Mouse (Mus musculus): ENCODE measurements around the gene Mtfr1l.
A peak's percentile ranks its signal among the peaks of the same experiment; 100 is the strongest.
"Not testable (repeated sequence)": the region's sequence is repeated elsewhere in the genome, so short reads cannot be mapped to it uniquely, and the experiment has no call there.

The Mtfr1l gene

DNA sequence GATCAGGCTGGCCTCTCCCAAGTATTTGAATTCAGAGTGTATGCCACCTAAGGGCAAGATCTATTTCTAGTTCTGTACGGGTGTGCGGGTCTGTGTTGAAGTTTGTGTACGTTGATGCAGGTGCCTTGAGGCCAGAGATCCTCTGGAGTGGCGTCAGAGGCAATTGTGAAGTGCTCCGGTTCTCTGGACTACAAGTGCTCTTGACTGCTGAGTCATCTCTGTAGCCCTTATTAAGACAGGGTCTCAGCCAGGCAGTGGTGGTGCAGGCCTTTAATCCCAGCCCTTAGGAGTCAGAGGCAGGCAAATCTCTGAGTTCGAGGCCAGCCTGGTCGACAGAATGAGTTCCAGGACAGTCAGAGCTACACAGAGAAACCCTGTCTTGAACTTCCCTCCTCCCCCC is 19.6 kb downstream of the Mtfr1l start:
- DNase-seq = no peak

DNA sequence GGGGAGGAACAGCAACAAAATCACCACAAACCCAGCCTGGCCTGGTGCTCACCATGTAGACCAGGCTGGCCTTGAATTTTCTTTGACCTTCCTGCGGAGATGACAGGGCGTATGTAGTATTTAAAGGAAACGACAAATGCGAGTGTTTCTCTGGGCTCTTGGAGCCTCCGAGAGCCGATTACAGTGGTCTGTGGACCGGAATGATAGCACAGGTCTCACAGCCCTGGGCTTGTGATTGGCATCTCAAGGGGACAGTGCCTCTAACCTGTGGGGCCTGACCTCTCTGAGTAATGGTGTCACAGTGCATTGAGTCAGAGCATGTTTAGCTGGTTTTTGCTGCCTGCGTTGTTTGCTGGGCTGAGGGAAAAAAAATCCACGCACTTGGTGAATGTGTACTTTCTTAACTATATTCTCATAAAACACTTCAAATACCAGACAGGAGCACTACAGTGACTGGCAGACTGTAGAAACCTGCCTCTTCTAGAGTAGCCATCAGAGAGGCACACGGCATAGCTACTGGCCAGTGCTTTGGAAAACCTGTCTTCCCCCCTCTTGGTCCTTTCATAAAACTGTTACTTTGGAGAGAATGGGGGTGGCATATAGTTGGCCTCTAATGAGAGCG is 20.8 kb downstream of the Mtfr1l start:
- no peak for DNase-seq

DNA sequence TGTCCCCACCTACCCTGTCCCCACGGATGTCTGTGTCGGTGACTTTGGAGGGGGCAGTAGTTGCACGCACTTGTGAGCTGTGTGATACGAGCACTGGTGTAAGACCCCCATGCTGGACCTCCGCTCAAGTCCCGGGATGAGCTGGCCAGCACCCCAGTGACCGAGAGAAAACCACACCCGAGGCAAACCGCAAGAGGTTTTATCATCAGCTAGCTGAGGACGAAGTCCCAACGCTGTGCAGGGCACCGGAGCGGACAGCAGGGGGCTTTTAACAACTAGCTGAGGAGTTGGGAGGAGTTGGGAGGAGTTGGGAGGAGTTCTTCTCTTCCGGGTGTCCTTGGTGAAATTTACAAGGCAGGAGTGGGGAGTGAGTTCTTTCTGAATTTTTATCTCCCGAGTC is 22.4 kb downstream of the Mtfr1l start:
- DNase-seq = peak in 1 of 2 experiments; percentile 57

DNA sequence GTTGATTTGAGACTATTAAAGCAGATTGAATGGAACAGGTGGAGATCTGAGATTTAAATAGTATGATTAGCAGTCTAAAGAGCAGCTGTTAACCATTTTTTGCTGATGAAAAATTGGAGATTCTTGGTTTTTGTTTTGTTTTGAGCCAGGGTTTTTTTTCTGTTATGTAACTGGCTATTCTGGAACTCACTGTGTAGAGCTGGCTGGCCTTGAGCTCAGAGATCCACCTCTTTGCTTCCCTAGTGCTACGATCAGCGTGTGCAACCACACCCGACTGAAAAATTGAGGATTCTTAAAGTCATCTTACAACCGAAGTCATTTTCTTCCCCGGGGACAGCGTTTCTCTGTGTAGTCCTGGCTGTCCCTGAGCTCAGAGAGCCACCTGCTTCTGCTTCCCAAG is 23.5 kb downstream of the Mtfr1l start:
- no peak for DNase-seq

DNA sequence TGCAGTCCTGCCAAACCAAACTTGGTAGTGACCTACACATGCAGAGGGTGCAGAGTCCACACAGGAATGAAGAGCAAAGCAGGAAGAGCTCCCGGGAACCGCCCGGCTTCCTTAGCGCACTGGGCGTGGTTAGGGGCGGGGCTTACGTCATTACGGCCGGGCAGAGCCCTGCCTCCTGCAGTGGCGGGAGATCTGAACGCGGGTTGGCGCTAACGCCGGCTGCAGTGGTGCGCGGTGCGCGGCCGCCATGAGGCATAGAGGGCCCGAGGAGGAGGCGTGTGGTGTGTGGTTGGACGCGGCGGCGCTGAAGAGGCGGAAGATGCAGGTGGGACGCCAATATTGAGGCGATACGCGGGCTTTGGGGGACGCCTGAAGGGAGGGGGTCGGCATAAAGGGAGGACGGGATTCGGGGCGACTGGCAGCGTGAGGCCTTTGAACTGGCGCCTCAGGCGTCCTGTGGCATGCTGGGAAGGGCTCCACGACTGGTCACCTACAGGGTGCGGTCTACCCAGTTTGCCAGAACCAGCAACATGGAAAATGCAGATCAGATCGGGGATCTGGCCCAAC is 24.3 kb downstream of the Mtfr1l start, which contains the start of gene Aunip:
Aunip (plus strand) TSS at position 155 of the 567 bp plus-strand sequence.
- DNase-seq = peak; percentile 98

DNA sequence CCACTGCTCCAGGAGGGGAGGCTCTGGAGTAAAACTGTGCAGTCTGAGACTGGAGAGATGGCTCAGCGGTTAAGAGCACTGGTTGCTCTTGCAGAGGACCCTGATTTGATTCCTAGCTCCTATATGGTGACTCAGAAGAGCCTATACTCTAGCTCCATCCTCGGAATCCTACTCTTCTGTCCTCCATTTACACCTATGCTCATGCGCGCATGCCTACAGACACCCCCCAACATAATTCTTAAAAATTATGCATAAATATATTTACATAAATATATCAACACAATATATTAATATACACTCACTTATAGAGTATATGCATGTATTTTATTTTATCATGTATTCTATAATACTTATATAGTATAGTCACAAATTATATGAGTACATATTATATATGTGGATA is 24.8 kb downstream of the Mtfr1l start:
- DNase-seq = no peak

DNA sequence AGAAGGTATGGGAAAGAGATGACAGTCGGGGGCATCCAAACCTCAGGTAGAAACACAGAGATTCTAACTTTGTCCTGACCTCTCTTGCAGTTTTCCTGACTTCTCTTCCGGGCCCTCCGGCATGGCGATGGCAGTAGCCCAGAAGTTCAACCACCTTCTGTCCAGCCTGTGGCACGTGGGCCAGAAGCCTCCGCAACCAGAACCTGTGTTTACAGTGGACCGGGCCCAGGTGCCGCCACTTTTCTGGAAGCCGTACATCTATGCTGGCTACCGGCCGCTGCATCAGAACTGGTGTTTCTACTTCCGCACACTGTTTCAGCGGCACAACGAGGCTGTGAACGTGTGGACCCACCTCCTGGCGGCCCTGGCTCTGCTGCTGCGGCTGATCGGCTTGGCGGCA is 28.5 kb downstream of the Mtfr1l start:
- DNase-seq = no peak

DNA sequence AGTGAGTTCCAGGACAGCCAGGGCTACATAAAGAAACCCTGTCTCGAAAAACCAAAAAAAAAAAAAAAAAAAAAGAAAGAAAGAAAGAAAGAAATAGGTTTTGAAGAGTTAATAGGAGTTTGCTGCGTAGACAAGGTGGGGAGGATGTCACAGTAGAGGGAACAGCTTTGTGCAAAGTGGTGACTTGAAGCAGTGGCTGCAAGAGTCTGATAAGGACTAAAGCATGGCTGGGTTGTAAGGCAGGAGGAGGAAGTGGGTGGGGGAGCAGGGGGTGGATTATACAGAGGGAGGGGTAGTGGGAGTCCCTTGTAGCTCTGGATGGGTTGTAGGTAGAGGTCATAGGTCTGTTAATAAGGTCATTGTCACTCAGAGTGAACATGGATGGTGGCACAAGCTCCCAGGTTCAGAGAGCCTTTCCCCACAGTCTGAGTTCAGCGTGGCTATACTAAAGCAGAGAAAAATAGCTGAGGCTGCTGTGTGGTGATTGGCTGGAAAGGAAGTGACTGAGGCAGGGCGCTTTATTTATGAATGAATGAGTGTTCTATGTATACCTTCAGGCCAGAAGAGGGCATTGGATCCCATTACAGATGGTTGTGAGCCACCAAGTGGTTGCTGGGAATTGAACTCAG is 29.1 kb downstream of the Mtfr1l start:
- DNase-seq = no peak

DNA sequence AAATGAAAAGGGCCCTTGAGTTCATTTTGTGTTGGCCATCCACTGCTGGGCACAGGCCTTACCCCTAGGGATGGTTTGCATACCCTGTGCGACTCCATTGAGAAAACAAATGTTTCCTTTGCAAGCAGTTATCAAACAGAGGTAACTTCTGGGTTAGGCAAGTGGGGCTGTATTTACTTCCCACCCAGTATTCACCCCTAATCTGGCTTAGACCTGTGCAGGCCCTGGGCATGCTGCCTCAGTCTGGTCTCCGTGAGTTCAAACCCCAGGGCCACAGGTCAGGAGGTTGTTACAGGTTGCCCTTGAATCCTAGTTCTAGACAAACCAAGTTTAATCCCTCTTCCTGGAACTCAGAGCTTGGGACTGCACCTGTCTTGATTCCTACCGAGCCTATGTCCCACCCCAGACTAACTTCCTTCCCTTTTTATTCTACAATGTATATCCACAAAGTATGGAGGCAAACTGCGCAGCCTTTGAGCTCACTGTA is 29.8 kb downstream of the Mtfr1l start:
- no peak for DNase-seq

DNA sequence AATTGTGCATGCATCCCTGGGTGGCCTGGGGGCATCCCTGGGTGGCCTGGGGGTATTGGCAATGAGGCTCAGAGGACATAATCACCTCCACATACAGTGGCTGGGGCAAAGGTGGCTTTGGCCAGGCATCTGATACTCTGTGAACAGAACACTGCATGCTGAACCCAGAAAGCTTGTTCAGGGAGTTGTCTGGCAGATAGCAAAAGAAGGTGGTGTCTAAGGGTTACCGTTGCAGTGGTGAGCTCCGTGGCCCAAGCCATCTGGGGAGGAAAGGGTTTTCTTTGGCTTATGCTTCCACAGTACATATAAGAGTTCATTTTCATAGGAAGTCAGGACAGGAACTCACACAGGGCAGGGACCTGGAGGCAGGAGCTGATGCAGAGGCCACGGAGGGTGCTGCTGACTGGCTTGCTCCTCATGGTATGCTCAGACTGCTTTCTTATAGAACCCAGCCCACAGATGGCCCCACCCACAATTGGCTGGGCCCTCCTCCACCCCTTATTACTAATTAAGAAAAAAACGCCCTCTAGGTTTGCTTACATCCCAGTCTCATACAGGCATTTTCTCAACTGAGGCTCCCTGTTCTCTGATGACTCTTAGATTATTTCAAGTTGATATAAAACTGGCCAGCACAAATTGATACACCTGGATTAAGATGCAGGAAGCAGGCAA is 31.4 kb downstream of the Mtfr1l start:
- no peak for DNase-seq

DNA sequence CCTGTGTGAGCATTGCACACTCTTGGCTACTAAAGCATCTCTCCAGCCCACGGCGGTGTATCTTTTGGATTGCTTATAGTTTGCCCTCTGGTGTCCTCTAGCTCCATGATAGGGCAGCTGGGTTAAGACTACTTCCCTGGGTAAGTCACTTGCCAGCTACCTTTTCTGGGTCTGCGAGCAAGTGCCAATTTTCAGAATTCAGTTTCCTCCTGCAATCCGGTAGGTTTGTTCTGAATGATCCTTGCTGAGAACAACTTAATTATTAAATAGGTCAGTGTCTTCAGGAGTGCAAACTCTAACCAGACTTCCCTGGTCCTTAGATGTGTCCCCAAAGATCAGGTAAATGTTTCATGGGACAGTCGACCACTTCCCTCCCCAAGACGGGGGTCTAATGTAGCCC is 34.1 kb downstream of the Mtfr1l start:
- no peak for DNase-seq

DNA sequence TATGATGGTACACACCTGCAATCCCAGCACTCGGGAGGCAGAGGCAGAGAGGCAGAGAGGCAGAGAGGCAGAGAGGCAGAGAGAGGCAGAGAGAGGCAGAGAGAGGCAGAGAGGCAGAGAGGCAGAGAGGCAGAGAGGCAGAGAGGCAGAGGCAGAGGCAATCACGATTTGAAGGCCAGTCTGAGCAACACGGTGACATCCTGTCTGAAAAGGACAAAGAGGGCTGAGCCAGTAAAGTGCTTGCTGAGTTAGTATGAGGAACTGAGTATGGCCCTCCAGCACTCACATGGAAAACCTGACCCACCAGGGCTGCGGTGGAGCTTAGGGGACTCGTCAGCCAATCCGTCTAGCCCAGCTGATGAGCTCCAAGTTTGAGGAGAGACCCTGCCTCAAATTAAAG is 36.2 kb downstream of the Mtfr1l start:
- DNase-seq = not testable (repeated sequence)

DNA sequence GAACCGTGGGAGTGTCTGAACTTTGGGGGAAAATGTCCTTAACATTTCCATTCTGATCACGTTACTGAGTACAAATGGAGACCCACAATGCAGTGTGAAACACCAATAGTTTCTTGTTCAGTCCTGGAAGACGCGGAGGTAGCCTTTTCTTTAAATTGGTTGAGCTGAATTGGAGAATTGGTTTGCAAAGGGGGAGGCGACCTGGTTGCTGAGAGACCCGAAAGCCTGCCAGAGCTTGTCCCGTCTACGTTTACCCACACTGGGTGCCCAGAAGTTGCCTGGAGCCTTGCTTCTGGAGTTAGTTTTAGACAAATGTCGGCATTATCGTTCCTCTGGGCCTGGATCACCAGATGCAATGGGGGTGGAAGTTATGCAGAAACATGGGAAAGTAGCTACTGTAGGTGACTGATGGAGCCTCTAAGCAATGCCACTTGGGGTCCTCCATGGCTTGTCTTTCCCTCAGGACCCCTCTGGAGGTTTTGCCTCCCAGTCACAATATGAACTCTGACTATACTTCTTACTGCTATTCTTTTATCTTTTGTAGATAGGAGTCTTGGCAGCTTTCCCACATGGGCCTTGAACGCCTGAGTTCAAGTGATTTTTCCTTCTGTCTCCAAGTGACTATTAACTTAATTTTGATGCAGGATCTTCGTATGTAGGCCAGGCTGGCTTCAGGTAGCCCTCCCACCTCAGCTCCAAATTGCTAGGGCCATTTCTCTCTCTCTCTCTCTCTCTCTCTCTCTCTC is 37.0 kb downstream of the Mtfr1l start:
- no peak for DNase-seq

DNA sequence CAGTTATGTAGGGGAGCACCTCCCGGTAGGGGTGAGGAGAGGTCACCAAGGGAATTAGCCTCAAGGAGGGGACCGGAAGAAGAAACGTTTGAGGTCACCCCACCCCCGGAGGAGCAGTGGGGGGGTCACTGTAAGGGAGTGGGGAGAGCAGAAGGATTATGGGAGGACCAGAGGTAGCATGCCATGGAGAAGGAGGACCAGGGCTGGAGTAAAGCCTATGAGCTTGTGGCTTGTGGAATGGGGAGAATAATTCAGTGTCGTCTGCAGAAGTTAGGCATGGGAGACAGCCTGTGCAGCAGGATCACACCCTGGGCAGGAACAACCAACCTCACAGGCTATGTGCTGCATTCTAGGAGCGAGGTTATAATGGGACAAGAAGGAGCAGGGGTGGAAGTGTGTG is 38.0 kb downstream of the Mtfr1l start:
- DNase-seq = no peak

DNA sequence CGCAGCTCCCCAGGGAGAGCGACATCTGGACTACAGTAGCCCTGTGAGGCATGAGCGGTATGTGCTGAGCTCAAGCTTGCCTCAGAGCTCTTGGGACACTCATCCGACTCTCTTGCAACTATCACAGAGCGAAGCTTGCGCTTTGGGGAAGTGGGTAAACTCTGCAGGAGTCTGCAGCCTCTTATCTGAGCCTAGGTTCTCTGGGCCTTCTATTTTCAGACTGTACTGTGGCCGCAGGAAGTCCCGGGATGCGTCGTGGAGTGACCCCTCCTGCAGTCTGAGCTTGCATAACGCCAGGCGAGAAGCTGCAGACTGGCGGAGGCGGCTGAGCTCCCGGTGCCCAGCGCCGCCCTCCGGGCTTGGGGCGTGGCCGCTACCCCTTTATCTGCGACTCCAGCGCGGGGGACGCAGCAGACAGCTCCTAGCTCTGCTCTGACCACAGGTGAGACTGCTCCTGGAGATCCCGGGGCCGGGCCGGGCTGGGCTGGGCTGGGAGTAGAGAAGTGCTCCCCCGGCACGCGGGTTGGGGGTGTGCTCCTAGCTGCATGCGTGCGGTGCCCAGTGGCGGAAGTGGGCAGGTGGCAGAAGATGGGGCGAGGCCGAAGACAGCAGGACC is 38.5 kb downstream of the Mtfr1l start, which contains the start of gene Paqr7:
Paqr7 (plus strand) TSS at position 103 of the 616 bp plus-strand sequence.
- peak; percentile 65 to 71 for DNase-seq

DNA sequence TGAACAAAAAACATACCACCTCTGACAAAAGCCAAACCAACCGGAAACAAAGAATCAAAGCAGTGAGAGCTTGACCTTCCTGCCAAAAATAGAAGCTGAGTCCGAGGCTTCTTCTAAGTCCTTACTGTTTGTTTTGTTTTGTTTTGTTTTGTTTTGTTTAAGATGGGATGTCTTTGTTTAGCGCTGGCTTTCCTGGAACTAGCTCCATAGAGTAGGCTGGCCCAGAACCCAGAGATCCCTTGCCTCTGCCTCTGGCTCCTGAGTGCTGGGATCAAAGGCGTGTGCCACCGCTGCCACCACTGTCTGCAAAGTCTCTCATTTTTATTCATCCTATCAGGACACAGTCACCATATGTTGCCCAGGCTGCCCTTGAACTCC is 39.7 kb downstream of the Mtfr1l start:
- no peak for DNase-seq

DNA sequence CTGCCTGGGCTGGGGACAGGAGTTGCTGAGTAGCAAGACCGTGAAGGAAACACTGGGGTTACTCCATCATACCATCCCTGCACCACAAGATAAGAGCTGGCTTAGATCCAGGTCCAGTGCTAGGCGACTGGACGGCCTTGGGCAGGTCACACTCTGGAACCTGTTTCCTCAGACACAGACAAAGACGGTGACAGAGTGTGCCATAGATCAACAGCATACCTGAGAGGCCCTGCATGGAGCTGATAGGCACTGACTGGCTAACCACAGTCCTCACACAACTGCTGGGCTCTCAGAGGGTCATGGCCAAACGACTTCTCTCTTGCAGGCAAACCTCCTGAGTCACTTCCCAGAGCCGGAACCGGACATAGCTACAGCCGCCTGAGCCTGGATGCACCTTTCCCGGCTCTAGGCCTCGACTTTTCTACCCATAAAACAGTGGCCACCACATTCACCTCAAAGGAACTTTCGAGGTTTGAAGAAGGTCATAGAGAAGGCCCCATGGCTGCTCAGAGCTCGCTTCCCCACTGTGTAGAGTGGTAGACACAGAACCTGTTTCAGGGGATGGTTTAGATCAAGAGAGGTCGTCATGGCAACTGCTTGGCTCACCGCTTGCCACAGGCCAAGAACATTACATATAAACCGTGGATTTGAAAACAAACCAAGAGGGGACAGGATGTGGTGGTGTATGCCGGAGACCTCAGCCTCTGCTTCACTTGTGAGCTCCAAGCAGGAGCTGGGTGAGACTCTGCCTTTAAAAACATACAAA is 40.2 kb downstream of the Mtfr1l start:
- DNase-seq = peak in 1 of 2 experiments; percentile 50

DNA sequence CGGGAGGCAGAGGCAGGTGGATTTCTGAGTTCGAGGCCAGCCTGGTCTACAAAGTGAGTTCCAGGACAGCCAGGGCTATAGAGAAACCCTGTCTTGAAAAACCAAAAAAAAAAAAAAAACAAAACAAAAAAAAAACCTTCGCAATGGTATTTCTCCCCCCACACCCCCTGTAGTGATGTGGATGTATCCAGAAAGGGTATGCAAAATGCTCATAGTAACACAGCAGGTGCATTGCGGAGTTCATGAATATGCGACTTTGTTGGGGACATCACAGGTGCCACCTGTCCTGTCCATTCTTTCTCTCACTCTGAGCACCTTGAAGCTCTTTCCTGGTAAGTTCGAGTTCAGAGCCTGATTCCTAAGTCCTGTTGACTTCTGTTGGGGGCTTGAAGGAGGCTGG is 41.0 kb downstream of the Mtfr1l start:
- DNase-seq = not testable (repeated sequence)

DNA sequence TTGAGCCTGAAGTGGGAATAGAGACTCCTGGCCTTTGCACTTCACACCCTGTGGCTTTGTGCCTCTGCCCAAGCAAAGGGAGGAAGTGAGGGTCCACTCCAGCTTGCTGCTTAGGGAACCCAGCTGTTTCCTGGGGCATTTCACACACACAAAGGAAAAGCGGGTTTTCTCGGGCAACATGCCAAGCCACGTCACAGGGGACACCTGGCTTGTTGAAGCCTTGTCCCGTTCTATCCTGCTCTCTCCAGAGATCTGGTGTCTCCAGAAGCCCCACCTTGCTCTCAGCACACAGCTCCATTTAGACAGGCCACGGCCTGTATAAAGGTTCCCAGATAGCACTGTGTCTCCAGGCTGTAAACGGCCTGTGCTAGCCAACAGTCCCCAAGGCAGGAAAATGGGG is 43.5 kb downstream of the Mtfr1l start:
- no peak for DNase-seq

DNA sequence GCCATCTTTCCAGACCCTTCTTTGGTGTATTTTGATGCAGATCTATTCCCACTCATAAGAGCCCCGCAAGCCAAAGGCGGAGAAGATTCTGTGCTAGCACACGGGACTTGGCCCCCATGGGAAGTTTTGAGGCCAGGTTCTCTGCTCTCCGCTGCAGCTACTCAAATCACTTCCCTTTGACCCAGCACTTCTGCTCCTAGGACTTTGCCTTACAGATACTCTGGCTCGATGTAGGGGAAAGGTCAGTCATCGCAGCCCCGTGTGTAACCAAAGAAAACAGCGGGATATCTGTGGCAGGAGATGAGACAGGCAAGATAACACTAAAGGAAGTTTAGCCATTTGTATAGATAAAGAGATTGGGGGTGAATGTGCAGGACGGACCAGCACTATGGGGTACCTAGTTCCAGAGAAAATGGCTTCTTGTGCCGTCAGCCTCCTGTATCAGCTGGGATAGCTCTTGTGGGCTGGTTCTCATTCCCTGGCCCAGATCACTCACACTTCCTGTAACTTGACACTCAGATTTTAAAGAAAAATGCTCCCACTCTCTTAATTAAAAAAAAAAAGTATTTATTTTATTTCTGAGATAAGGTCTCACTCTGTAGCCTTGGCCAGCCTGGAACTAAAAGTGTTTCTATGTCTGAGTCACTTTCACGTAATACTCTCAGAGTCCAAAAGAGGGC is 45.1 kb downstream of the Mtfr1l start:
- no peak for DNase-seq

DNA sequence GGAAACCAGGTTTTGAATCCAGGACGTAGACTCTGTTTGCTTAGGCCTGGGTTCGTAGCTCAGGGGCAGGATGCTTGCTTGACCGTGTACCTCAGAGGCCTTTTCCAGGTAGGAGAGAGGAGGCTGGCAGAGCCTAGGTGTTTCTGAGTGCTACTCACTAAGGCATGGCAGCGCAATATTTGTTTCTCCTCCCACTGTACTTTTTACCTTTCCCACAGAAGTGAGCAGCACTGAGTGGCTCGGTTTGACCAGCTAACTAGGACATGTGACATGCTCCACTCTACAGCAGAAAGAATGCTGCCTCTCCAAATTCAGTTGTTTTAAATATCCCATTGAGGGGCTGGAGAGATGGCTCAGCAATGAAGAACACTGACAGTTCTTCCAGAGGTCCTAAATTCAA is 47.0 kb downstream of the Mtfr1l start:
- DNase-seq = no peak
